Mouse (Mus musculus): Measurements from ENCODE around the gene Shisa3. TPM values are rescaled to one million over a fixed set of nuclear protein-coding genes. Genes with fewer than 3 reads are reported as not detected.

The Shisa3 gene
- total and polyA plus RNA-seq, 3 experiments, result 0.06 TPM; not detected in 2

Other genes starting within 250 kb of the Shisa3 start
- gene Bend4, start 179.6 kb upstream of the Shisa3 start, total RNA-seq (2012; rRNA removed), result not detected in 2 replicates
- not detected for gene Bend4, start 179.6 kb upstream of the Shisa3 start, polyA plus RNA-seq (2012; ENCODE audit: insufficient read depth in 1 of 2, insufficient read length in 2 of 2, low read depth in 1 of 2, low replicate concordance in 2 of 2, missing spikeins in 1 of 2)
- 22.1 and 27.0 TPM in 2 replicates for gene Atp8a1, start 239.6 kb downstream of the Shisa3 start, total RNA-seq (2012; rRNA removed)
- 10 to 100 TPM in 1 of 2 experiments, not detected in 1; 18.2 TPM for gene Atp8a1, start 239.6 kb downstream of the Shisa3 start, polyA plus RNA-seq (2012; ENCODE audit: insufficient read depth in 1 of 2, insufficient read length in 2 of 2, low read depth in 1 of 2, low replicate concordance in 2 of 2, missing spikeins in 1 of 2)